Mouse (Mus musculus): ENCODE results near the gene Akr1c20.

- TF ChIP-seq TAL1 (IDR thresholded peaks at IDR 0.05; ENCODE audit: low read length) (no peak), GATA1 (IDR thresholded peaks at IDR 0.05; ENCODE audit: low read length) (no peak)
Observed at GRCm38 (mm10) chr13:4560500-4560899, 37.4 kb upstream of the Akr1c20 start.

Data from erythroblast, embryonic 14.5 days (primary cell).